Mouse (Mus musculus) kidney, adult 2 months (tissue): ENCODE data around the gene Eif2ak4.

ENCODE experiments used
- CTCF ChIP-seq: fragments of 200-500 bp; conservative IDR thresholded peaks from 2 replicates; pipeline ENCODE4 v1.5.1; 2011; ENCODE audit warnings: low read depth, mild to moderate bottlenecking, control low read depth, low read length, moderate library complexity, mixed read lengths; ENCODE audit not compliant: insufficient read depth, insufficient read length
- POLR2A ChIP-seq: fragments of 200-500 bp; IDR thresholded peaks from one replicate; pipeline ENCODE4 v1.6.1; 2011; ENCODE audit warnings: low read depth, low read length, control low read depth

GRCm38 (mm10) chr2:118421951-118422350 is 33.5 kb downstream of the Eif2ak4 start:
- TF ChIP-seq POLR2A (no peak), CTCF (no peak)
